ENCODE assay signal across 8 mouse cellular contexts in genomic region chr5:135134534-135134933, GRCm38 (mm10). TPM values are rescaled to one million over a fixed set of nuclear protein-coding genes. Genes with fewer than 3 reads are reported as not detected.
A peak's percentile ranks its signal among the peaks of the same experiment; 100 is the strongest.
DNase-seq lines count a peak whose midpoint lies in the region; ATAC-seq and TF ChIP-seq lines count a peak whose summit lies in the region.

No protein-coding gene starts in this region.

- H3K79me2 ChIP-seq in liver, adult 2 months (ENCODE audit: control insufficient read depth, insufficient read depth, low read length), result no peaks in the 10 kb centered on the region

- ATAC-seq in midbrain, embryonic 16.5 days, result no peak

- peak; percentile 69; the same call in 1 of the 2 replicates for TF ChIP-seq CTCF in testis, adult 2 months (IDR thresholded peaks at IDR 0.05; ENCODE audit: control insufficient read depth, insufficient read depth, insufficient replicate concordance, low read depth, low read length)
- peak; percentile 63 for TF ChIP-seq CTCF in liver, adult 2 months (IDR thresholded peaks at IDR 0.05; ENCODE audit: low read depth, low read length)

- no peaks in the 10 kb centered on the region for H3K27me3 ChIP-seq in testis, adult 2 months (ENCODE audit: control insufficient read depth, insufficient read depth, low read length)
- no peaks in the 10 kb centered on the region for H3K27me3 ChIP-seq in liver, adult 2 months (ENCODE audit: control insufficient read depth, insufficient read depth, low read length)
- peaks cover 19% of the 10 kb centered on the region for H3K27me3 ChIP-seq in midbrain, embryonic 16.5 days (ENCODE audit: control insufficient read depth, insufficient read depth, low read depth, low read length)

- H3K4me3 ChIP-seq in testis, adult 2 months (ENCODE audit: control insufficient read depth, low read depth, low read length), result peak overlapping the region; percentile 23; the same call in 1 of the 2 replicates
- H3K4me3 ChIP-seq in liver, adult 2 months (ENCODE audit: insufficient read depth, low read depth, low read length), result no peak overlapping the region
- peak overlapping the region; percentile 26 for H3K4me3 ChIP-seq in midbrain, embryonic 16.5 days (ENCODE audit: low read depth, low read length)

- H3K27ac ChIP-seq in testis, adult 2 months (ENCODE audit: control insufficient read depth, insufficient read depth, low read depth, low read length), result no peak overlapping the region
- no peak overlapping the region for H3K27ac ChIP-seq in liver, adult 2 months (replicated peaks; ENCODE audit: insufficient read depth, low read depth, low read length)
- H3K27ac ChIP-seq in midbrain, embryonic 16.5 days (ENCODE audit: low read length), result no peak overlapping the region

- DNase-seq in testis, postnatal 14 days (ENCODE audit: low spot score), result no peak
- peak; percentile 55 for DNase-seq in embryo, embryonic 11 days
- peak; percentile 41 to 57 for DNase-seq in heart, postnatal 36 days
- no peak for DNase-seq in liver, adult 2 months (ENCODE audit: extremely low read depth, low read depth, low spot score)
- DNase-seq in thymus, postnatal 25 days, result peak; percentile 62
- no peak for DNase-seq in layer of hippocampus, postnatal 36 days

- peaks cover 7% of the 10 kb centered on the region for H3K4me1 ChIP-seq in testis, adult 2 months (ENCODE audit: control insufficient read depth, insufficient read depth, low read length)
- H3K4me1 ChIP-seq in liver, adult 2 months (ENCODE audit: control insufficient read depth, insufficient read depth, low read length), result no peaks in the 10 kb centered on the region
- H3K4me1 ChIP-seq in midbrain, embryonic 16.5 days (ENCODE audit: control insufficient read depth, insufficient read depth, low read length), result peaks cover 5% of the 10 kb centered on the region; the same call in 1 of the 2 replicates

- peak overlapping the region; percentile 46 for H3K4me2 ChIP-seq in midbrain, embryonic 16.5 days (ENCODE audit: low read length)

- H3K9ac ChIP-seq in liver, adult 2 months (ENCODE audit: low read depth, low read length), result no peak overlapping the region
- H3K9ac ChIP-seq in midbrain, embryonic 16.5 days (ENCODE audit: low read depth, low read length), result 0 out of 2 replicates have a peak overlapping the region, but pooled peaks have one; percentile 3

- intact Hi-C loops in heart, postnatal 36 days (cut with DNase I), result no loop called here

- no peak for TF ChIP-seq POLR2A in testis, adult 2 months (IDR thresholded peaks at IDR 0.05; ENCODE audit: control insufficient read depth, low read depth, low read length)
- TF ChIP-seq POLR2A in liver, adult 2 months (IDR thresholded peaks at IDR 0.05; ENCODE audit: extremely low read depth, insufficient read depth, low read length), result no peak

- no peaks in the 10 kb centered on the region for H3K9me3 ChIP-seq in midbrain, embryonic 16.5 days (replicated peaks; ENCODE audit: control insufficient read depth, low read length, poor library complexity, severe bottlenecking)

- no peaks in the 10 kb centered on the region for H3K36me3 ChIP-seq in testis, adult 2 months (ENCODE audit: control insufficient read depth, insufficient read depth, low read length)
- H3K36me3 ChIP-seq in liver, adult 2 months (ENCODE audit: control insufficient read depth, insufficient read depth, low read length), result peaks cover 51% of the 10 kb centered on the region
- no peaks in the 10 kb centered on the region for H3K36me3 ChIP-seq in midbrain, embryonic 16.5 days (ENCODE audit: control insufficient read depth, insufficient read depth, low read length)

- 59% methylated on average over 8 of the region's 8 CpGs for WGBS in liver, adult 2 months
- 4% methylated on average over 8 of the region's 8 CpGs for WGBS in midbrain, embryonic 16.5 days

RNA-seq across cellular contexts. Expression of gene Tbl2, which starts 14.9 kb away (rescaled TPM):
- polyA plus RNA-seq in testis, adult 2 months (2012; rRNA removed), result 63.4 and 65.5 TPM in 2 replicates
- 10 to 100 TPM; 11.7 to 12.8 TPM for total RNA-seq in heart, postnatal 36 days (2021)
- 5.8 and 8.0 TPM in 2 replicates for total RNA-seq in liver, adult 2 months (2014; rRNA removed)
- polyA plus RNA-seq in liver, adult 2 months (2012; rRNA removed), result 9.6 and 10.1 TPM in 2 replicates
- polyA plus RNA-seq in midbrain, embryonic 16.5 days (2015; fragmentation: Nextera tagmentation; extraction: Ambion mirVana), result 12.9 and 14.5 TPM in 2 replicates
- 10 to 100 TPM; 32.3 to 33.0 TPM for total RNA-seq in layer of hippocampus, postnatal 36 days (2021)

RNA-seq across cellular contexts. Expression of gene Bcl7b, which starts 33.5 kb away (rescaled TPM):
- polyA plus RNA-seq in testis, adult 2 months (2012; rRNA removed), result 33.8 and 36.7 TPM in 2 replicates
- total RNA-seq in heart, postnatal 36 days (2021), result 10 to 100 TPM; 41.3 to 43.4 TPM
- 10.5 and 11.9 TPM in 2 replicates for total RNA-seq in liver, adult 2 months (2014; rRNA removed)
- 17.6 and 20.2 TPM in 2 replicates for polyA plus RNA-seq in liver, adult 2 months (2012; rRNA removed)
- polyA plus RNA-seq in midbrain, embryonic 16.5 days (2015; fragmentation: Nextera tagmentation; extraction: Ambion mirVana), result 40.4 TPM in 2 replicates
- 10 to 100 TPM; 51.2 to 51.5 TPM for total RNA-seq in layer of hippocampus, postnatal 36 days (2021)

RNA-seq across cellular contexts. Expression of gene Mlxipl, which starts 44.8 kb away (rescaled TPM):
- 16.7 and 19.6 TPM in 2 replicates for polyA plus RNA-seq in testis, adult 2 months (2012; rRNA removed)
- 10 to 100 TPM; 23.5 to 31.7 TPM for total RNA-seq in heart, postnatal 36 days (2021)
- 198 and 237 TPM in 2 replicates for total RNA-seq in liver, adult 2 months (2014; rRNA removed)
- polyA plus RNA-seq in liver, adult 2 months (2012; rRNA removed), result 444 and 617 TPM in 2 replicates
- 0.87 and 1.0 TPM in 2 replicates for polyA plus RNA-seq in midbrain, embryonic 16.5 days (2015; fragmentation: Nextera tagmentation; extraction: Ambion mirVana)
- total RNA-seq in layer of hippocampus, postnatal 36 days (2021), result 1 to 10 TPM; 3.6 to 5.2 TPM

RNA-seq across cellular contexts. Expression of gene Baz1b, which starts 52.5 kb away (rescaled TPM):
- 6.4 and 7.7 TPM in 2 replicates for polyA plus RNA-seq in testis, adult 2 months (2012; rRNA removed)
- total RNA-seq in heart, postnatal 36 days (2021), result 10 to 100 TPM; 41.4 to 43.0 TPM
- 26.9 and 27.5 TPM in 2 replicates for total RNA-seq in liver, adult 2 months (2014; rRNA removed)
- 8.8 and 11.9 TPM in 2 replicates for polyA plus RNA-seq in liver, adult 2 months (2012; rRNA removed)
- polyA plus RNA-seq in midbrain, embryonic 16.5 days (2015; fragmentation: Nextera tagmentation; extraction: Ambion mirVana), result 19.5 and 26.8 TPM in 2 replicates
- 10 to 100 TPM; 78.5 to 86.3 TPM for total RNA-seq in layer of hippocampus, postnatal 36 days (2021)

RNA-seq across cellular contexts. Expression of gene Vps37d, which starts 56.5 kb away (rescaled TPM):
- 0.33 and 0.71 TPM in 2 replicates for polyA plus RNA-seq in testis, adult 2 months (2012; rRNA removed)
- 1 to 10 TPM in 1 of 2 experiments, under 1 TPM in 1; 0.95 to 1.6 TPM for total RNA-seq in heart, postnatal 36 days (2021)
- total RNA-seq in liver, adult 2 months (2014; rRNA removed), result 0.13 and 0.18 TPM in 2 replicates
- polyA plus RNA-seq in liver, adult 2 months (2012; rRNA removed), result 0.60 and 0.66 TPM in 2 replicates
- 32.4 and 33.6 TPM in 2 replicates for polyA plus RNA-seq in midbrain, embryonic 16.5 days (2015; fragmentation: Nextera tagmentation; extraction: Ambion mirVana)
- total RNA-seq in layer of hippocampus, postnatal 36 days (2021), result 10 to 100 TPM; 27.1 to 30.9 TPM

Comparison
In these comparisons a context has a peak if more than half of its experiments do, and no peak if none do; other contexts are left out.
1. DNase-seq: peak in embryo, embryonic 11 days (single experiment), heart, postnatal 36 days (2 of 2) and thymus, postnatal 25 days (single experiment); none in testis, postnatal 14 days (single experiment), liver, adult 2 months (single experiment) and layer of hippocampus, postnatal 36 days (0 of 2).